Mouse (Mus musculus) midbrain, embryonic 14.5 days (tissue): ENCODE results near the gene Mettl2. TPM values are rescaled to one million over a fixed set of nuclear protein-coding genes. Genes with fewer than 3 reads are reported as not detected.
"Not testable (repeated sequence)": the region's sequence is repeated elsewhere in the genome, so short reads cannot be mapped to it uniquely, and the experiment has no call there.

ENCODE experiments used
- ATAC-seq: fragments of 200-750 bp; cut with Nextera tagmentation; 2 replicates; pipeline ENCODE4 v1.8.0; 2017; ENCODE audit warnings: moderate number of reproducible peaks, moderate library complexity; ENCODE audit not compliant: low FRiP score, low TSS enrichment
- DNase-seq: peaks from one replicate; pipeline ENCODE4 v3.0.0-alpha.2; 2015
- H3K27ac ChIP-seq: fragments of 300-500 bp; sonication (generic); replicated peaks from 2 replicates; pipeline ENCODE4 v1.5.1; 2014; ENCODE audit warnings: mild to moderate bottlenecking, low read depth, low read length, moderate library complexity
- H3K27me3 ChIP-seq: fragments of 300-500 bp; sonication (generic); 2 replicates; pipeline ENCODE4 v1.6.1; 2014; ENCODE audit warnings: low read length, control low read depth, mixed read lengths; ENCODE audit not compliant: control insufficient read depth, insufficient read depth
- H3K36me3 ChIP-seq: fragments of 300-500 bp; sonication (generic); 2 replicates; pipeline ENCODE4 v1.6.1; 2014; ENCODE audit warnings: low read length, control low read depth; ENCODE audit not compliant: control insufficient read depth, insufficient read depth
- H3K4me1 ChIP-seq: fragments of 300-500 bp; sonication (generic); 2 replicates; pipeline ENCODE4 v1.6.1; 2014; ENCODE audit warnings: mild to moderate bottlenecking, antibody characterized with exemption, low read length, control low read depth; ENCODE audit not compliant: control insufficient read depth, insufficient read depth
- H3K4me2 ChIP-seq: fragments of 300-500 bp; sonication (generic); 2 replicates; pipeline ENCODE4 v1.6.1; 2014; ENCODE audit warnings: mild to moderate bottlenecking, low read length, moderate library complexity
- H3K4me3 ChIP-seq: fragments of 300-500 bp; sonication (generic); replicated peaks from 2 replicates; pipeline ENCODE4 v1.5.1; 2014; ENCODE audit warnings: low read depth, low read length
- H3K9ac ChIP-seq: fragments of 300-500 bp; sonication (generic); replicated peaks from 2 replicates; pipeline ENCODE4 v1.6.1; 2014; ENCODE audit warnings: mild to moderate bottlenecking, low read length, moderate library complexity
- H3K9me3 ChIP-seq: fragments of 300-500 bp; sonication (generic); 2 replicates; pipeline ENCODE4 v1.6.1; 2016; ENCODE audit warnings: low read length, control low read depth, mixed read lengths; ENCODE audit not compliant: control insufficient read depth
- WGBS: fragments of 180-500 bp; shearing (Covaris S2); extraction: QIAGEN DNeasy Blood & Tissue Kit; methylation state at CpG from one replicate; pipeline ENCODE4 v1.1.7; 2014; 5-methylcytosine and 5-hydroxymethylcytosine counted together
- polyA plus RNA-seq: library from polyadenylated mRNA; unstranded; fragments of >200 nt; fragmentation: Nextera tagmentation; extraction: Ambion mirVana; gene quantifications from 2 replicates; pipeline ENCODE4 v1.2.1, GENCODE M21; 2014

Gene Mettl2
- polyA plus RNA-seq, 1 experiment from 2014 or later = 30.9 TPM

DNA sequence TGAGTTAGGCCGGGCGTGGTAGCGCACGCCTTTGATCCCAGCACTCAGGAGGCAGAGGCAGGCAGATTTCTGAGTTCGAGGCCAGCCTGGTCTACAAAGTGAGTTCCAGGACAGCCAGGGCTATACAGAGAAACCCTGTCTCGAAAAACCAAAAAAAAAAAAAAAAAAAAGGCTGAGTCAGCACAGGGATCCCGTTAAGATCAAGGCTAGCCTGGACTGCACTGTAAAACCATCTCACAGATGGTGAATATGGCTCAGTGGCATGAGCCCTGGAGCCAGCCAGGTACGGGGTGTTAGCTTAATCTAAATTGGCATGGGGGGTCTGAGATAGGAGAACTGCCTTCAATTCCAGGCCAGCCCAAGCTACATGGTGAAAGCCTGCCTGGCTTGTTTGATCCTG, 14.3 kb downstream of the Mettl2 start:
- not testable (repeated sequence) for ATAC-seq, H3K27ac ChIP-seq, H3K4me2 ChIP-seq, H3K9me3 ChIP-seq, DNase-seq, H3K9ac ChIP-seq, H3K27me3 ChIP-seq, H3K4me1 ChIP-seq, H3K4me3 ChIP-seq
- WGBS = 99% methylated on average over 7 of the region's 8 CpGs
- H3K36me3 ChIP-seq = peaks cover 57% of the 10 kb centered on the region

GRCm38 (mm10) chr11:105141115-105141514, 14.9 kb downstream of the Mettl2 start:
- H3K4me3 ChIP-seq = no peak overlapping the region

DNA sequence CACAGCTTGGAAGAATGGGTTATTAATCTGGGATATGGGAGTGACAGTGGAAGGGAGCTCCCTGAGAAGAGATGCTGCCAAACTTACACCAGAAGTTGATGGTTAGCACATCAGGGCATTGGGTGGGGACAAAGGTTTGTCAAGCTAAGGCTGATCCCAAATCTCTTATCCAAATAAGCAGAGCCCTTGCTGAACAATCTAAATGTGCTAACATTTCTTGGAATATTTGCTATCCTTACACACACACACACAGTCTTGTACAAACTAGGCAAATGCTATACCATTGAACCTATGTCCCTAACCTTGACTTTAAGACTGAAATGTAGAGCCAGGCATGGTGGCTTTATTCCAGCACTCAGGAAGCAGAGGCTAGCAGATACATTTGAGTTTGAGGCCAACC, 17.3 kb downstream of the Mettl2 start:
- H3K27me3 ChIP-seq = no peaks in the 10 kb centered on the region
- no peak overlapping the region for H3K4me3 ChIP-seq
- no peaks in the 10 kb centered on the region for H3K9me3 ChIP-seq
- DNase-seq (no peak), ATAC-seq (no peak)
- no peak overlapping the region for H3K4me2 ChIP-seq
- H3K4me1 ChIP-seq = no peaks in the 10 kb centered on the region
- H3K27ac ChIP-seq = no peak overlapping the region
- H3K36me3 ChIP-seq = peaks cover 27% of the 10 kb centered on the region
- H3K9ac ChIP-seq = no peak overlapping the region

More at GRCm38 (mm10) chr11:105141115-105141514, 14.9 kb downstream of the Mettl2 start:
- H3K4me1 ChIP-seq = no peaks in the 10 kb centered on the region
- no peak overlapping the region for H3K27ac ChIP-seq
- no peaks in the 10 kb centered on the region for H3K27me3 ChIP-seq
- DNase-seq = no peak
- ATAC-seq = no peak
- no peak overlapping the region for H3K9ac ChIP-seq
- H3K9me3 ChIP-seq = no peaks in the 10 kb centered on the region
- peaks cover 51% of the 10 kb centered on the region for H3K36me3 ChIP-seq
- WGBS = 94% methylated on average over 5 of the region's 5 CpGs
- no peak overlapping the region for H3K4me2 ChIP-seq

- Histone ChIP-seq H3K9me3 (no peaks in the 10 kb centered on the region), H3K9ac (no peak overlapping the region), H3K27ac (no peak overlapping the region), H3K27me3 (no peaks in the 10 kb centered on the region), H3K36me3 (peaks cover 24% of the 10 kb centered on the region), H3K4me2 (no peak overlapping the region), H3K4me1 (no peaks in the 10 kb centered on the region), H3K4me3 (no peak overlapping the region)
- ATAC-seq = no peak
- 86% methylated on average over 3 of the region's 3 CpGs for WGBS
- no peak for DNase-seq
These were observed 17.9 kb downstream of the Mettl2 start for GRCm38 (mm10) chr11:105144084-105144483.

GRCm38 (mm10) chr11:105144508-105145210, 18.4 kb downstream of the Mettl2 start:
- no peak overlapping the region for H3K4me2 ChIP-seq
- 85% methylated on average over 11 of the region's 11 CpGs for WGBS
- no peaks in the 10 kb centered on the region for H3K27me3 ChIP-seq
- ATAC-seq (no peak), DNase-seq (no peak)
- H3K27ac ChIP-seq = no peak overlapping the region
- H3K9me3 ChIP-seq = no peaks in the 10 kb centered on the region
- peaks cover 18% of the 10 kb centered on the region for H3K36me3 ChIP-seq
- no peak overlapping the region for H3K4me3 ChIP-seq
- H3K9ac ChIP-seq = no peak overlapping the region
- H3K4me1 ChIP-seq = no peaks in the 10 kb centered on the region

- no peak overlapping the region for H3K27ac ChIP-seq
- H3K36me3 ChIP-seq = peaks cover 12% of the 10 kb centered on the region
- no peaks in the 10 kb centered on the region for H3K4me1 ChIP-seq
- DNase-seq = no peak
- no peak overlapping the region for H3K4me3 ChIP-seq
- no peak overlapping the region for H3K4me2 ChIP-seq
- ATAC-seq = no peak
- no peak overlapping the region for H3K9ac ChIP-seq
- 90% methylated on average over 10 of the region's 10 CpGs for WGBS
- no peaks in the 10 kb centered on the region for H3K9me3 ChIP-seq
- H3K27me3 ChIP-seq = no peaks in the 10 kb centered on the region
These were observed 19.0 kb downstream of the Mettl2 start for GRCm38 (mm10) chr11:105145211-105145610.

- WGBS = 73% methylated on average over 3 of the region's 3 CpGs
- H3K4me2 ChIP-seq = no peak within 1 kb of the TSS
- no peak within 1 kb of the TSS for H3K27ac ChIP-seq
- 0 out of 2 replicates have a peak, but pooled peaks cover 3% of the 10 kb centered on the region for H3K36me3 ChIP-seq
- no peaks in the 10 kb centered on the region for H3K27me3 ChIP-seq
- no peak within 1 kb of the TSS for H3K9ac ChIP-seq
- no peaks in the 10 kb centered on the region for H3K4me1 ChIP-seq
- no peak within 1 kb of the TSS for H3K4me3 ChIP-seq
- no peak for ATAC-seq
- DNase-seq = no peak
- no peaks in the 10 kb centered on the region for H3K9me3 ChIP-seq
These were observed 20.4 kb downstream of the Mettl2 start, which contains the start of gene Gm10842 for GRCm38 (mm10) chr11:105146593-105146992. Gene Gm10842 (plus strand): TSS chr11:105146893.

DNA sequence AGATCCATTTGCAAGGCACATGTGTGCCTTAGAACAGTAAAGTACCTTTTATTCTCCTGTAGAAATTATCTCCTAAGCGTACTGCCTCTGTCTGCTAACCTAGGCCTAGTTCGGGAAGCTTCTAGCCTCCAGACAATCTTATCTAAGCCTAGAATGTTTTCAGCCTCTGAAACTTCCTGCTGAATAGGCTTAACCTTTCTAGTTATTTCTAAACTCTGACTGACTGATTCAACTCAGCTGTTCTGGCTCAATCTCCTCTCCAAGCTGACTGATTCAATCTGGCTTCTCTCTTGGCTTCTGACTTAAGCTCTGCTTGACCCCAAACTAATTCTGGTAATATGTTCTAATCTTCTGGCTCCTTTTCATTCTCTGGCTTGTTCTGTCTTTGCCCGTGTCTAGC, 23.1 kb downstream of the Mettl2 start:
- no peak for ATAC-seq
- no peak overlapping the region for H3K4me2 ChIP-seq
- no peak for DNase-seq
- no peaks in the 10 kb centered on the region for H3K9me3 ChIP-seq
- no peaks in the 10 kb centered on the region for H3K36me3 ChIP-seq
- H3K4me1 ChIP-seq = 0 out of 2 replicates have a peak, but pooled peaks cover 4% of the 10 kb centered on the region
- 82% methylated on average over 3 of the region's 3 CpGs for WGBS
- no peaks in the 10 kb centered on the region for H3K27me3 ChIP-seq
- no peak overlapping the region for H3K9ac ChIP-seq
- no peak overlapping the region for H3K4me3 ChIP-seq
- H3K27ac ChIP-seq = no peak overlapping the region

DNA sequence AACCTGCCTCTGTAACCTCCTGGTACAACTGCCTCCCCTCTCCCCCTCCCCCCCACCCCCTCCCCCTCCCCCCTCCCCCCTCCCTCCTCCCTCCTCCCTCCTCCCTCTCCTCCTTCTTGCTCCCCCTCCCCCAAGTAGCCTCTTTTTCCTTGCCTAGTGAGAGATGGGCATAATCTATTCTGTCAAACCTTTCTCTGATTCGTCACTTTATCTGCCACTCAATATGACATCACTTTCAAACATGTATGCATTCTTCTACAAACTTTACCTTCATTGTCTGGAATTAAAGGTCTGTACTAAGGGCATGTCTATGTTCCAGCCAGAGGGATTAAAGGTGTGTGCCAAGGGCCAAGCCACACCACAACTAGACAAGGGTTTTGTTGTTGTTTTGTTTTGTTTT, 23.5 kb downstream of the Mettl2 start:
- Histone ChIP-seq H3K9ac (no peak overlapping the region), H3K4me1 (0 out of 2 replicates have a peak, but pooled peaks cover 4% of the 10 kb centered on the region), H3K27ac (no peak overlapping the region), H3K36me3 (no peaks in the 10 kb centered on the region), H3K4me3 (no peak overlapping the region), H3K4me2 (no peak overlapping the region), H3K9me3 (no peaks in the 10 kb centered on the region), H3K27me3 (no peaks in the 10 kb centered on the region)
- DNase-seq = peak; percentile 12
- 92% methylated on average over 1 of the region's 1 CpGs for WGBS
- ATAC-seq = no peak
